Mouse (Mus musculus) cerebellum, postnatal 36 days (tissue): ENCODE measurements around the gene Actr8.

Experiments
- DNase-seq, 2 experiments: peaks; one replicate each; pipeline ENCODE4 v3.0.0; 2021 to 2022; ENCODE audit warnings: mixed read lengths in 2 of 2

The Actr8 gene

DNA sequence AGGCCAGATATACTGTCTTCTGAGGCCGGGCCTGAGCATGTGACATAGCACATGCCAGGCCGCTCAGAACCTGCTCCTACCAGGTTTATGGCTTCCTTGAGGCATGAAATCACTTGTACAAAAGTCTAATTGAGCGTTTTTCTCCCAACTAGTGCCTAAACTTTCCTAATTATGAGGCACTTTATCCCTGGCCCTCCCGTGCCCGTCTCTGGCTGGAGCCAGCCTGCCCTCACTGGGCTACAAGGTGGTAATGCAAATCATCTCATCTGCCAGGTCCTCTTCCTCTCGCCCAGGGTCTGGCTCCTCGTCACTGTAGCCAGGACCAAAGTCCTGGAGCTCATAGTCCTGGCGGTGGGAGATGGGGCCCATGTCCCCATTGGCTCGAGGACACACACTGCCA lies 63.7 kb downstream of the Actr8 start:
- no peak for DNase-seq

- no peak for DNase-seq
Observed at GRCm38 (mm10) chr14:30043356-30043940, 65.3 kb downstream of the Actr8 start.

GRCm38 (mm10) chr14:30045239-30045638 lies 67.1 kb downstream of the Actr8 start:
- no peak for DNase-seq

GRCm38 (mm10) chr14:30045704-30046220 lies 67.6 kb downstream of the Actr8 start:
- DNase-seq: no peak

- no peak for DNase-seq
Observed at GRCm38 (mm10) chr14:30046976-30047375, 68.8 kb downstream of the Actr8 start.

- DNase-seq: no peak
Observed at GRCm38 (mm10) chr14:30048049-30048448, 69.9 kb downstream of the Actr8 start.

DNA sequence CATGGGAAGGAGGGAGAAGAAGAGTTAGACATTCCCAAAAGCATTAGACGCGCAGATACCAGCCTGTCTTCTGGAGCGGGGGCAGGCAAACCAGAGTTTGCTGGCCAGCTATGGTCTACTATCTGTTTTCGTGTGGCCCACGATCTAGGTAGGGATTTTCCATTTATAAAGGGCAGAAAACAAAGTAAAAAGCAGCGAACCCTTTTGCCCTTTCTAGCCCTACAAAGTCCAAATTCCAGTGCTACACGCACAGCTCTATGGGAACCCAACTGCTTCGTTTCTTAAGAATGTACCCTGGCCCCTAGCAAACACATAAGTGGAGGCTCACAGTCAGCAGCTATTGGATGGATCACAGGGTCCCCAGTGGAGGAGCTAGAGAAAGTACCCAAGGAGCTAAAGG lies 72.1 kb downstream of the Actr8 start:
- no peak for DNase-seq

- DNase-seq: no peak
Observed at GRCm38 (mm10) chr14:30054922-30055321, 76.8 kb downstream of the Actr8 start.
